Mouse (Mus musculus) bone marrow macrophage, adult 2 months (primary cell): Measurements from ENCODE around the gene Tubgcp5. TPM values are rescaled to one million over a fixed set of nuclear protein-coding genes. Genes with fewer than 3 reads are reported as not detected.

Source experiments
- H3K27ac ChIP-seq: 2 replicates; pipeline ENCODE4 v1.5.1; 2012; ENCODE audit warnings: low read depth, low read length; ENCODE audit not compliant: insufficient read depth
- H3K4me1 ChIP-seq: 2 replicates; pipeline ENCODE4 v1.6.1; 2012; ENCODE audit warnings: low read length; ENCODE audit not compliant: control insufficient read depth, insufficient read depth
- H3K4me3 ChIP-seq: 2 replicates; pipeline ENCODE4 v1.5.1; 2012; ENCODE audit warnings: mild to moderate bottlenecking, low read length, moderate library complexity; ENCODE audit not compliant: insufficient read depth
- CTCF ChIP-seq: IDR thresholded peaks from 2 replicates; pipeline ENCODE4 v1.5.1; 2012; ENCODE audit warnings: low read depth, mild to moderate bottlenecking, low read length, moderate library complexity
- POLR2A ChIP-seq: IDR thresholded peaks from 2 replicates; pipeline ENCODE4 v1.6.1; 2012; ENCODE audit warnings: mild to moderate bottlenecking, low read depth, low read length, borderline replicate concordance
- polyA plus RNA-seq: library from polyadenylated mRNA; stranded (reverse); fragments of >200 nt; gene quantifications from 2 replicates; pipeline ENCODE4 v1.2.4, GENCODE M21; 2012; ENCODE audit not compliant: missing spikeins, insufficient read depth, insufficient read length

Gene Tubgcp5
- polyA plus RNA-seq, 1 experiment: 25.7 TPM

DNA sequence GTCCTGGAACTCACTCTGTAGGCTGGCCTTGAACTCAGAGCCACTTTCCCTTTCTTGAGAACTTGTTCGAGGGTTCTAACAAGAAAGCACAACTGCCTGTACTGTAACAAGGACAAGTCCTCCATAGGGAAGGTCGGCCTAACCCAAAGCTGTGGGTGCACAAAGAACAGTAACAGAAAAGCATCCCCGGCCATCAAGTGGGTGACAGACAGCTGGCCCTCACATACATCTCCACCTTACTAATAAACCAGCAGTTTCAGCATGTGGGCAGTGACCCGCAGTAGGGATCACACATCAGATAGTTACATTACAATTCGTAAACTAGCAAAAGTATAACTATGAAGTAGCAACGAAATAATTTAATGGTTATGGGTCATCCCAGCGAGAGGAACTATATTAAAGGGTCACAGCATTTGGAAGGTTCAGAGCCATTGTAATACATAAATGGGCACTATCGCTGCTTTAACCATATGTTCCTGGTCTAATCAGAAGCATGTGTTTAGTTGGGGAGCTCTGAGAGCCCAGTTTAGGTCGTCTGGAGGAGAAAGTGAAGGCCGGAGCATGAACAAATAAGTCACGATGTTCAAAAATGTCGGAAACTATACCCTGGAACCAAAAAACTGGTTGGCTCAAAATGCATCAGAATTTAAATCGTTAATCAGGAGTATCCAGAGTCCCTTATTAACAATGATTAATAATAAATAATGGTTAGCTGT is 560 bp upstream of the Tubgcp5 start:
- Histone ChIP-seq H3K4me1 (peaks cover 6% of the 10 kb centered on the region), H3K27ac (peak overlapping the region; percentile 44), H3K4me3 (peak overlapping the region; percentile 79)
- no peak for TF ChIP-seq POLR2A
- TF ChIP-seq CTCF: no peak

DNA sequence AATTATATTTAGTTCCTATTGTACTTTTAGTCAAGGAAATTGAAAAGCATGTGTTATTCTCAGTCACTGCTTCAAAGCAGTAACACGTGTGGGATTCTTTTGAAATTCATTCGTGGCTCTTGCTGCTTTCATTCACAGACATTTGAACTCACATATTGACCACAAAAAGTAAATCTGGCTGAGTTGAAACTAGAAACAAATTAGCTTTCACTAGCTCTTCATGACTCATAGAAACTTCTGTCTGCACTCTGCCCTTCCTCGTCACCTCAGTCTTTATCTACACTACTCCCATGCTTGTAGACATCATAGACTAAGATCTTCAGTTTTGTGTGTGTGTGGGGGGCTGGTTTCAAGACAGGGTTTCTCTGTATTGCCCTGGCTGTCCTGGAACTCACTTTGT is 6.0 kb downstream of the Tubgcp5 start:
- Histone ChIP-seq H3K27ac (no peak overlapping the region), H3K4me1 (0 out of 2 replicates have a peak, but pooled peaks cover 3% of the 10 kb centered on the region), H3K4me3 (no peak overlapping the region)
- no peak for TF ChIP-seq CTCF
- no peak for TF ChIP-seq POLR2A

DNA sequence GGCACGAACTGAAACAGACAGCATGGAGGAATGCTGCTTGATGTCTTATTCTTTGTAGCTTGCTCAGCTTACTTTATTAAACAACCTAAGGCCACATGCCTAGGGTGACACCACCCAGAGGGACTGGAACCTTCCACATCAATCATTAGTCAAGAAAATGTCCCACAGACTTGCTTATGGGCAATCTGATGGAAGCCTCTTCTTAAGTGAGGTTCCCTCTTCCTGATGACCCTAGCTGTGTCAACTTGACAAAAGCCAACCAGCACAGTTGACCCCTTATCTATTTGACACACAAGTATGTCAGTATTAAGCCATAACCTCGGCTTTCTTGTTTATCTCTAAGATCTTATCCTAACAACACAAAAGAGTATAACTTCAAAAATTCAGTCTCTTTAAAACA is 16.0 kb downstream of the Tubgcp5 start:
- Histone ChIP-seq H3K27ac (no peak overlapping the region), H3K4me3 (no peak overlapping the region), H3K4me1 (no peaks in the 10 kb centered on the region)
- no peak for TF ChIP-seq POLR2A
- TF ChIP-seq CTCF: no peak

DNA sequence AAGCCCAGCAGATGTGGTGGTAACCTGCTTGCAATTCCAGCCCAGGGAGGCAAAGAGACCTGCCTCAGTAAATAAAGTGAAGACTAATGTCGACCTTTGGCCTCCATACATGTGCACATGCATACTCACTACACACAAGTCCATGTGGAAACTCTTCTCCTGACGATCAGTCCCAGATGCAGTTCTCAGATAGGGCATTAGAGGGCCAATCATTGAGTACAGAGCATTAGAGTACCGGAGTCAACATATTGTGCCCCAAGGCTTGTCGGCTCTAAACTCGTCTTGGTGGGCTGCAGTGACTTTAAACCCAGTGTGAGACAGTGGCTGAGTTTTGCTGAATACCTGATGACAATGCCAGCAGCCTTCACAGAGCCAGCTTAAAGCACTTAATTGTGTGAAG is 30.5 kb downstream of the Tubgcp5 start:
- no peaks in the 10 kb centered on the region for H3K4me1 ChIP-seq
- no peak overlapping the region for H3K27ac ChIP-seq
- TF ChIP-seq CTCF (no peak), POLR2A (no peak)
- no peak overlapping the region for H3K4me3 ChIP-seq

- H3K4me1 ChIP-seq: peaks cover 3% of the 10 kb centered on the region; the same call in 1 of the 2 replicates
- TF ChIP-seq POLR2A (no peak), CTCF (no peak)
- H3K27ac ChIP-seq: no peak overlapping the region
- H3K4me3 ChIP-seq: no peak overlapping the region
These were observed 33.6 kb downstream of the Tubgcp5 start for GRCm38 (mm10) chr7:55827551-55827950.

- no peak overlapping the region for H3K4me3 ChIP-seq
- 0 out of 2 replicates have a peak, but pooled peaks cover 3% of the 10 kb centered on the region for H3K4me1 ChIP-seq
- no peak overlapping the region for H3K27ac ChIP-seq
- TF ChIP-seq CTCF (no peak), POLR2A (no peak)
These were observed 42.9 kb downstream of the Tubgcp5 start for GRCm38 (mm10) chr7:55836877-55837276.

- TF ChIP-seq CTCF: no peak
- no peak for TF ChIP-seq POLR2A
- H3K4me3 ChIP-seq: peak within 1 kb of the TSS; percentile 89
- H3K4me1 ChIP-seq: peaks cover 23% of the 10 kb centered on the region
- H3K27ac ChIP-seq: peak within 1 kb of the TSS; percentile 65
These were observed 47.5 kb downstream of the Tubgcp5 start, which contains the start of gene Cyfip1 for GRCm38 (mm10) chr7:55841445-55841844. Cyfip1 (plus strand) TSS chr7:55841745.

DNA sequence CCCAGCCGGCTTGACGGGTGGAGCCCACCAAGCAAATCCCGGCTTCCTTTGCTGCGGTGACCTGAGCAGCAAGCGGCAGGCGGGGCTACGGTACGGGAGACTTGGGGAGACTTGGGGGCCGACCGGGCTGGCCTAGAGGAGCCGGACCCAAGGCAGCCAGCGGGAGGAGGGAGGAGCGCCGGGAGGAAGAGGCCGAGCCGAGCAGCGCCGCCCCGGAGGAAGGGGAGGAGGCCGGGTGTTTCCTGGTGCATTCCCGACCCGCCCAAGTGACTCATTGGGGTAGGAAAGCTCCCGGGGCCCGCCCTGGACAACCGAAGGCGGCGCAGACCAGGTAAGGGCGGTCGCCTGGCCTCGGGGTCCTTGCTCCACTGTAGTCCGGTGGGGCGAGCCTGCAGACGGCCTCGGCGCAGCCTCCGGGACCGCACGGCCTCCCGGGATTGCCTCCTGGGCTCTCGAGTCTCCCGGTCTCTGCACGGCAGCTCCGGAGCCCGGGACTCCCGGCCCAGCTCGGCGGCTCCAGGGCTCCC is 48.1 kb downstream of the Tubgcp5 start:
- Histone ChIP-seq H3K27ac (peak overlapping the region; percentile 65), H3K4me1 (peaks cover 29% of the 10 kb centered on the region), H3K4me3 (peak overlapping the region; percentile 89)
- TF ChIP-seq POLR2A (no peak), CTCF (no peak)

- Histone ChIP-seq H3K4me3 (peak overlapping the region; percentile 89), H3K4me1 (peaks cover 34% of the 10 kb centered on the region), H3K27ac (peak overlapping the region; percentile 19)
- TF ChIP-seq POLR2A: no peak
- no peak for TF ChIP-seq CTCF
These were observed 48.7 kb downstream of the Tubgcp5 start for GRCm38 (mm10) chr7:55842504-55843152.
